Mouse (Mus musculus) right cerebral cortex, postnatal 14 days (tissue): ENCODE results near the gene Pdxp.
A peak's percentile ranks its signal among the peaks of the same experiment; 100 is the strongest.

Source experiments
- DNase-seq: peaks from one replicate; pipeline ENCODE4 v3.0.0; 2022

The Pdxp gene

DNA sequence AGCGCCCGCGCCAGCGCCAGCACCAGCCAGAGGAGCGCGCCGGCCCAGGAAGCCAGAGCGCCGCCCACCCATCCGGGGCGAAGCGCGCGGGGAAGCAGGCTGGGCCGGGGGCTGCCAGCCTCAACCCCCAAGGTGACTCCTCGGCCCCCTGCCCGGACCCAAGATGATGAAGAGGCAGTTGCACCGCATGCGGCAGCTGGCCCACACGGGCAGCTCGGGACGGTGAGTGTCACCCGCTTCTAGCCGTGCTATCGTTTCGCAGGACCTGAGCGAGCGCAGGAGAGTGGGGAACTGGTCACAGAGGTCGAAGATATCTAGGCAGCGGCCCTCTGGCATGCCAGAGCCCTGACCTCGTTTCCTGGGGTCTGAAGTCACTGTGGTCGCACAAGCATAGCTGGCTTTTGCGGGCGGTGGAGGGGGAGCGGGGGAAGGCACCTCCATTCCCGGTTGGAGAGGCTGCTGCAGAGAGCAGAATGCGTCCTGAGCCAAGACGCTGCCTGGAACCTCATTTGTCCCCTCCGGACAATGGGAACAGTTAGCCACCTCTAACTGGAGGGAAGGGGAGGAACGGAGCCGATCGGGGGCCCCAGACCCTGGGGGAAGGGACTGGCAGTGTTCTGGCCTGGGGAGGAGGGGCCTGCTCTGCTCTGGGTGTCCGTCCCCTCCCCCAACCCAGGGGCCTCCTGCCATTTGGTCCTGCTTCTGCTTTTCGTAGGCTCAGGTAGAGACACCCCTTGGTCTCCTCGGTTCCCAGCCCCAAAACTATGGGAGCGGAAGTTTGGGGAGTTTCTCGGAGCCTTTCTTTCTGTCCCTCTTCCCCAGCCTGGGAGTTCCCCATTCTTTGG, 13.8 kb upstream of the Pdxp start, which contains the start of gene Sh3bp1:
Gene Sh3bp1, plus strand, starts transcription at position 29 of the 845 bp plus-strand sequence.
- peak; percentile 68 for DNase-seq

DNA sequence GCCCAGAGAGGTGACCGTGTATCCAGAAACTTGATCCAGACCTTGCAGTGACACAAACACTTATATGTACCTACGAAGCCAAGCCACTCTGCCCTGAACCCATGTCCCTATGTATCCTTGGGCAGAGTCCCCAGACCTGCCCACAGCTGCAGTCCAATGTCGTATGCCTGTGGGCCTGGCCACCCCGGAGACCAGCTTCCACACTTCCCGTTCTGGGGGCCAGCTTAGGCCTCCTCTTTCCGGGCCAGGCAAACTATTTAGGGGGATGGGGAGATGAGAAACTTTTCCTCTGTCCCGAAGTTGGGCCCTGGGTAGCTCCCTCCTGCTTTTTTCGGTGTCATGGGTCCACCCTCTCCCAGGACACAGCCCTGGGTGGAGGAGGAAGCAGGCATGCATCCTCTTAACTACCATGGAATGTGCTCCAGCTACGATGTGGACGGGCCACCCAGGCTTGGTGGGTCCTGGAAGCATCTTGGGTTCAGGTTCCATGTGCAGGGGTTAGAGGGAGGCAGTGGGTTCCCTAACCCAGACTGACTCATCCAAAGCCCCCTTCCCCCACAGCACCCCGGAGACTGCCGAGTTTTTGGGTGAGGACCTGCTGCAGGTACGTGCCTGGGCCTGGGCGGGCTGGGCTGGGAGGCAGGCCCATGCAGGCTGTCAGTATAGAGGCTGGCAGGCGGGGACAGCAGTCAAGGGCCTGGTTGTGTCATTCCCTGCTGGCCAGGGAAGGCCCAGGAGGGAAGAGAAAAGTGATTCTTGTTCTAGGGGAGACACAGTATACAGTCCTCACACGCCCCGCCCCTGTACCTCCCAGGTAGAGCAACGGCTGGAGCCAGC, 12.9 kb upstream of the Pdxp start:
- no peak for DNase-seq

DNA sequence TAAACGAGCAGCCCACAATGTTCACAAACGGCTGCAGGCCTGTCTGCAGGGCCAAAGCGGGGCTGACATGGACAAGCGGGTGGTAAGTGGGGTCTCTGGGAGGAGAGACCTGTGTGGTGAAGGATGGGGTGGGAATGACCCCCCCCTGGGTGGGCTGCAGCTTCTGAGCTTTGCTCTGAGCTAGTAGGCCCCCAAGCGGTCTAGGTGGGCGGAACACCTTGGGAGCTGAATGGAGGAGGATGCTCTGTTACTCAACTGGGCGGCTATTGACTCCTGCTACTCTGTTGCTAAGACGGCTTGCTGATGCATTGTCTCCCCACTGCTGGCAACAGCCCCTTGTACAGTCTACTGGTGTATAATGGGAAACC, 12.3 kb upstream of the Pdxp start:
- no peak for DNase-seq

DNA sequence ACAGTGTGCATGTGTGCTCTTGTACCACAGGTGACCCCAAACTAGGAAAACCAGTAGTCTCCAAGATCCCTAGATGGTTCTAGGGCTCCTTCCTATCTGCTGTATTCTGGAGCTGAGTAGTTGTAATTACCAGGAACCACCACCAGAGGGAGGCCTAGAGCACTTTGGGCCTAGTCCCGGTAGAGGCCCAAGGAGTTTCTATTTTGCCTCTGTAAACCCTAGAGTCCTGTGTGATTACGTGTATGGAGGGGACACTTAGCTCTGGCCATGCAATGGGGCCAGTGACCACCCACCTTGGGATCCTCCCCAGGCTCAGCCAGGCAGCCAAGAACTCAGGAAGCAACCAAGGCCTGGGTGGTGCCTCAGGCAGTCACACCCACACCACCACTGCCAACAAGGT, 10.5 kb upstream of the Pdxp start:
- peak; percentile 75 for DNase-seq

DNA sequence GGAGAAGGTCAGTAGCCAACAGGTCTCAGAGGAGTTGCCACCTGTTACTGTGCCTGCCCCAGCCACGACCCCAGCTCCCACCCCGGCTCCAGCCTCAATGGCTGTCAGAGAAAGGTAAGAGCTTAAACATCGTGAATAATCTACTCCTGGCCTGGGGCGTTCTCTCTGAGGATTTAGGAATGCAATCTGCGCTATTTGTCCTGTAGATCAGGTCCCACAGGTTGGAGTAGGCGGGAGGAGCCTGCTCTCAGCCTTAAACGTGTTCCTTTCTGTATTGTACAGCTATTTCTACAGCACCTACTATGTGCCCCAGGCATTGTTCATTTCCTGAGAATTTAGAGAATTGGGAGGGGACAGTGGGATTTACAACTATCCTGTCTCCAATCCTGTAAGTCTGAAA, 5.3 kb upstream of the Pdxp start:
- no peak for DNase-seq

DNA sequence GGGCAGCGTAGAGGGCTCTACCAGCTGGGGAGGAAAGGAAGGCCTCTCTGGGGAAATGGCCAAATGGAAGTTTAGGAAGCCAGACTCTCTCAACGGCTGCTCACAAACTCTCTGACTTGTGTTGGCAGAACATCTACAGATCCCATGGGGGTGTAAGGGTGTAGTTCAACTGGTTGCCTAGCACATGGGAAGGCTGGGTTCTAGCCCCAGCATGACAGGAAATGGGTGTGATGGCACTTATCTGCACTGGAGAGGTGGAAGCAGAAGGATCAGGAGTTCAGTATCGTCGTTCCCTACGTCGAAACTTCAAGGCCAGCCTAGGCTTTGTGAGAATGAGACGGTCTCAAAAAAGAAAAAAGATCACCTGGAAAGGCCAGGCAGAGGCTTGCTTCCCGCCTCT, 4.7 kb upstream of the Pdxp start:
- DNase-seq, result no peak

DNA sequence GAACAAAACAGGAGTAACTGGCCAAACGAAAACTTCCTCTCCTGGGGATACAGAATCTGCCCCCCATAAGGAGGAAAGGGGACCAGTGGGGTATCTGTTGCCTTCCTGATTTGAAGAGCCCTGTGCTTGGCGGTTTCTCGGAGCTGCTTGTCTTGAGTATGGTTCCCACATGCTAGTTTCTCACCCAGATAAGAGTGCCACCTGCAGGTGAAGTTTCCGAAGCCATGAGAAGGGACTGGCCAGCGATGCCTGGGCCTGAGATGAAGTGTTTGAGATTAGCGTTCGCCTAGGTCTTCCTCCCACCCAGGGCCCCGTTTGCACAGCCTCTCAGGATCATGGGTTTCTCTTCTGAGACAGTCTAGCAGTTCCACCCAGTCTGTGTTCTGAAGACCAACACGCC, 1.7 kb upstream of the Pdxp start:
- peak; percentile 60 for DNase-seq

DNA sequence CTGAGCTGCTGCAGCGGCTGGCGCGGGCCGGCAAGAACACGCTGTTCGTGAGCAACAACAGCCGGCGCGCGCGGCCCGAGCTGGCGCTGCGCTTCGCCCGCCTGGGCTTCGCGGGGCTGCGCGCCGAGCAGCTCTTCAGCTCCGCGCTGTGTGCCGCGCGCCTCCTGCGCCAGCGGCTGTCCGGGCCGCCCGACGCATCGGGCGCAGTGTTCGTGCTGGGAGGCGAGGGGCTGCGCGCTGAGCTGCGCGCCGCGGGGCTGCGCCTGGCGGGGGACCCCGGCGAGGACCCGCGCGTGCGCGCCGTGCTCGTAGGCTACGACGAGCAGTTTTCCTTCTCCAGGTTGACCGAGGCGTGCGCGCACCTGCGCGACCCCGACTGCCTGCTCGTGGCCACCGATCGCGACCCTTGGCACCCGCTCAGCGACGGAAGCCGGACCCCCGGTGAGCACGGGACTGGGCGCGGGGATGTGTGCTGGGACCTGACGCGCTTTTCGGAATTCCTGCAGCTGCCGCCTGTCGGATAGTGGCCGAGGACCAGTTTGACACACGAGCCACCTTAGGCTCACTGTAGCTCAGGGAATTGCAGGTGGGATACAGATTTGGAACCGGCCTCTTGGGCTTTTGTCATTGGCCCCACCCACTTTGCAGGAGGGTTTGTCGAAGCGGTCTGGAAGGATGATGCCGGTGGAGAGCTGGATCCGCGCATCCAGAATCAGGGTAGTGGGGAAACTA, 538 bp downstream of the Pdxp start:
- DNase-seq, result peak; percentile 67

DNA sequence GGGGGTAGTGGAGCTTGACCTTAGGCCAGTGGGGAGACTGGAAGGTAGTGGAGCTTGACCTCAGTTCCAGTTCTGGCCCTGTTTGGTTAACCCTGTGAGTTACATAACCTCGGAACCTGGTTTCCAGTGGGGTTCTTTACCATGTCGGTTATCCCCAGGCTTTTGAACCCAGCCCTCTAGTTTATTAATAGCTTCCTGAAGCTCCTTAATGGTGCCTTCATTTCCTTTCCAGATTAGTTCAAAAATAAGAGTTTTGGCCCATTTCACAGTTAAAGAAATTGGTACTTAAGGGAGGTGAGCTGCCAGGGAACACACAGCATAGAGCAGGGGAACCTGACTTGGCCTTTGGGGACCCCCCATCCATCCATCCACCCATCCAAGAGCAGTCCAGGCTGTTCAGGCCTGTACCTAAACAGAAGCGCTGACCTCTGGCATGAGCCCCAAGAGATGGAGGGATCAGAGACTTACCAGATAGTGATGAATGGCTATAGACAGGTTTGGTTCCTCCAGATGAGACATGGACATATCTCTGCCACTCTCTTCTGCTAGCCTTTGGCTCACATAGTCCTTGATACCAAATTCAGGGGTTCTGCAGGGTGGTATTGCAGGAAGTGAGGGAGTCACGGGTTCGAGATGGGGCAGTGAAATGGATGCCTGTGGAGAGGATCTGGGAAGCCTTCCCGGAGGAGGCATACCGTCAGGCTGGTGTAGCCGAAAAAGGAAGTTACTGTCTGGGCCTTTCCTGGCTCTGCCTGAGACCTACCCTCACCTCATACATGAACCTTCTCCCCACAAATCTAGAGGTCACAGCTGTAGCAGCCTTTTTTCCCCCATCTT, 1.3 kb downstream of the Pdxp start:
- DNase-seq, result no peak

DNA sequence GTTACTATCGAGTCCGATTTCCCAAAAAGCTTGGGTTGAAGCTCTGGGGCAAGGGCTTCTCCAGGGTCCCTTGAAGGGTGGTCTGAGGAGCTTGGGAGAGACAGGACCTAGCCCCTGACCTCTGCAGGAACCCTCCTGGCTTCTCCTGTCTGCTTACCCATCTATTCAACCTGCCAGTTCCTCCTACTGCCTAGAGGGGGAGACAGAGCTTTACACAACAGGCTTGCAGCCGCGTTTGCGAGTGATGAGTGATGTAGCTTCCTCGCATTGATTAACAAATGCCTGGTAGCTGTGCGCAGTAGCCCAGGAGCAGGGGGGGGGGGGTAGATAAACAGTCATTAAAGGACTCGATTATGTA, 1.9 kb downstream of the Pdxp start:
- peak; percentile 63 for DNase-seq

DNA sequence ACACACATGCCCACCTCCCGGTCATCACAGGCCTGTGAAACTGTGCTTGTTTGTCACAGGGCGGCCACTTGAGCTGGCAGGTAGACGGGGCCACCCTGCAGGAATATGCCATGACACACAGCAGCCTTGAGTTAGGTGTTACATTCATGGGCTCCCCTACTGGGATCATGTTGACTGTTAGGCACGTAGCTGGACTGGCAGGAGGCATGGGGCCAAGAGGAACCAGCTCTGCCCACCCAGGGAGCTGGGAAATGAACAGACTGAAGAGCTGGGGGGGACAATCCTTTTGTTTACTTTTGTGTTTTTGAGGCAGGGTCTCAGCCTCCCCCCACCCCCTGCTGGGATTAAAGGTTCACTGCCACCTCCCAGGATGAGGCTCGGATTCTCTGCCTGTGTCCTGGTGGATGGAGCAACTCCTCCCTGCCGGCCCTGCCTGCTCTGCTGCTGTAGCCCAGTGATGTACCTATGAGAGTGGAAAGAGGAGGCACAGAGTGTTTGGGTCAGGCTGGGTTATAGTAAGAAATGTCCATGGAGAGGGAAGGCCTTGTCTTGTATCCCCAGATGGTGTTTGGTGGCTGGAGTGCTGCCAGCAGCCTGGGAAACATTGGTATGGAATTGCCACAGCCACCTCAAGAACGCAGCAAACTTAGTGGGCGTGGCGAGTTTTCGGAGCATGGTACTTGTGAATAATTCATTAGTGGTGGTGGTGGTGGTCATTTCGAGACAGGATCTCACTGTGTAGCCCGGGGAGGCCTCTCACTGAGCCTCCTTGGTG, 2.5 kb downstream of the Pdxp start:
- peak; percentile 62 for DNase-seq

DNA sequence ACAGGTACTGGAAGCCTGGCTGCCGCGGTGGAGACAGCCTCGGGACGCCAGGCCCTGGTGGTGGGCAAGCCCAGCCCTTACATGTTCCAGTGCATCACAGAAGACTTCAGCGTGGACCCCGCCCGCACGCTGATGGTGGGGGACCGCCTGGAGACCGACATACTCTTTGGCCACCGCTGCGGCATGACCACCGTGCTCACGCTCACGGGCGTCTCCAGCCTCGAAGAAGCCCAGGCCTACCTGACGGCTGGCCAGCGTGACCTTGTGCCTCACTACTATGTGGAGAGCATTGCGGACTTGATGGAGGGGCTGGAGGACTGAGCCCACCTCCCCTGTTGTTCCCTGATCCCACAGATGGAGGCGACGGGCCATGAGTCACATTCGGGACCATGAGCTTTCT, 4.4 kb downstream of the Pdxp start:
- DNase-seq, result no peak

DNA sequence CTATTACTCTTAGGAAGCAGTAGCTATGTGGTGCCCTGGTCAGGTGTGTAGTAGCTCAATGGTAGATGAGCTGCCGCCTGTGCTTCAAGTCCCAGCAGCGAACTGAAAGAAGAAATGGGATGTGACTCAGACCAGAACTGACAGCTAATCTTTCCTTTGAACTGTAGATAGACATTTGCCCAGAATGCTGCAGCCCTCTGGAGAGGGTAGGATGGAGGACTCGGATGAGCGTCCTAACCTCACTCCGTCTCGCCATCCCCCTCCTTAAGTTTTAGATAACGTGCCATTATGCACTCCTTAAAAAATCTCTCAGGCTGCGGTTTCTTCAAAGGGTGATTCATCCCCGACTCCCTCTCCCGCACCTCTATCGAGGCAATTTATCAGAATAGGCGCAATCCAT, 6.2 kb downstream of the Pdxp start:
- no peak for DNase-seq

DNA sequence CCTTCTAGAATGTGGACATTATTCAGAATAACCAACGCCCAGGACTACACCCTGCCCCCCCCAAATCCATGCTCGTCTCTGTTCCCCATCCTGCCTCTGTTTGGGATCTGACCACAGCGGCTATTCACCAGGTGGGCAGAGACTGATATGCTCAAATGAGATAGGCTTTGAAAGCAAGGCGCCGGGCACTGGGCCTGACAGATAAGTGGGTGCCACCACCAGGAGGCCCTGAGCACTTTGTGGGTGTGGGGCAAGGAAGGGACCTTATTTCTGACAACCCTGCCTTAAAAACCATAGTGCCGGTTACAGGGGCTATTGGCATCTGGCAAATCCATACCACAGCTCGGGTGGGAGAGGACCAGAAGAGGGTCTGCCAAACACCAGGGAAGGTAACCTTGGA, 9.0 kb downstream of the Pdxp start:
- no peak for DNase-seq

DNA sequence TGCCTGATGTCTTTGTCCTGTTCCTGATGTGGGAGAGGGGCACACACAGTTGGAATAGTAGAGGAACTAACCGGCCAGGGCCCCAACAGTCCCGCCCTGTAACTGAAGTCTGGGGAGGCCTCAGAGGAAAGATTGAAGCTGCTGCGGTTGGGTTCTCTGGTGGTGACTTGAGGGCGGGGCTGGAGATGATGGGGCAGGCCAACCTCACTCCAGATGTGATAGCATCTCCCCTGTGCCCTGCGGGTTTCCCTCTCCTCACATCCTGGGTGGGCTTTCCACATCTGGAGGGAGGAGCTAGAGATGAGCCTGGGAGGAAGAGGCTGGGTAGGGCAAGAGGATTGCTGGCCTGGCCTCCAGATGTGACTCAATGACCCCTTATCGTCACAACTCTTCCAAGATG, 9.9 kb downstream of the Pdxp start:
- DNase-seq, result no peak

DNA sequence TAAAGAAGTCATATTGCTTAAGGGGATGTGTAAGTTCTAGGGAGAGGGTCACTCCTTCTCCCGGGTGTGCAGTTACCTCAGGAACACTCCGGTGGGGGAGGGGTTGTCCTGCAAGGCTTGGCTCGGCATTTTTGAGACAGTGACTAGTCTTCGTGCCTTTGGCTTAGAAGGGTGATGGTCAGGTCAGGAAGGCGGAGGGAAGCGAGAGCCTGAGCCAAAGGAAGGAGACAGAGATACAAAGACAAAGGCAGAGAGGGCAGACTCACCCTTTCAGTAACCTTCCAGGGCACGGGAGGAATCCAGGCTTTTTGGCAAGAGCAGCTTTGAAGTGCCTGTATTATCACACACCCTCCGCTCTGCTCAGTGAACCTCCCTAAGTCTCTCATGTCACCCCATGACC, 11.4 kb downstream of the Pdxp start:
- DNase-seq, result no peak

DNA sequence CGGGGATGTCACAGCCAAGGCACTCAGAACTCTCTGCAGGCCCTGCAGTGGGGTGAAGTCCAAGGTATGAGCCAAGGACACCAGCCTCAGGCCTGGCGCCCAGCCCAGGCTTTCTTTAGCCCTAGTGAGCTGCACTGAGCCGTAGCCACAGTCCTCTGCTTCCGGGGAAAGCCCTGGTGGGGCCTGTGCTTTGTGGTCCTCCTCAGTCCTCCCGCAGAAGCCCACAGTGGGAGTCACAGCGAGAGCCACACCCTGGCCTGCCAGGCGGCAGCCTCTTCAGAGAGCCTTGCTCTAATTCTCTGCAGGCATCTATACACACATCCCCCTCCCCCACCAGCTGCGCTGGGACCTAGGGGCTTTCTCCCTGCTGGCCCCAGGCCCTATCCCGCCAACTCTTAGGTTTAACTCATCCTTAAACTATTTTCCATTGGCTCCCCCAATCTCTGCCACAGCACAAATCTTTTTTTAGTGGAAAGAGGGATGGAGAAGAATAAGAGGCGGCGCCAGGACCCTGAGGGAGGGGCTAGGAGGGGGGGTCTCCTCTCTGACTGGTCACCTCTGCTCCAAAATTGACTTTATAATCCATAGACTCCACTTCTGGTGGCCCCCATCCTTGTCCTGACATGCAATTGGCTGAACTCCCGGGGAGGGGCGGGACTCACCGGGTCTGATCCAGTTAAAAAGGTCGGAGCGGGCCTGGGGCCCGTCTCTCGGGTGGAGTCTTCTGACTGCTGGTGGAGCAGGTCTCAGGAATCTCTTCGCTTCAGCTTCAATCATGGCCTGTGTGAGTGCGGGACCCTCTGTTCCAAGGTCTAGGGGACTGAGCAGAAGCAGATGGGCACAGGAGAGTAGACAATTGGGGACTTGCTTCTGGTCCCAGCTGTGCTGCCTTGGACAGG, 12.6 kb downstream of the Pdxp start, which contains the start of gene Lgals1:
Gene Lgals1, plus strand, starts transcription at position 705 of the 899 bp plus-strand sequence.
- peak; percentile 60 for DNase-seq

DNA sequence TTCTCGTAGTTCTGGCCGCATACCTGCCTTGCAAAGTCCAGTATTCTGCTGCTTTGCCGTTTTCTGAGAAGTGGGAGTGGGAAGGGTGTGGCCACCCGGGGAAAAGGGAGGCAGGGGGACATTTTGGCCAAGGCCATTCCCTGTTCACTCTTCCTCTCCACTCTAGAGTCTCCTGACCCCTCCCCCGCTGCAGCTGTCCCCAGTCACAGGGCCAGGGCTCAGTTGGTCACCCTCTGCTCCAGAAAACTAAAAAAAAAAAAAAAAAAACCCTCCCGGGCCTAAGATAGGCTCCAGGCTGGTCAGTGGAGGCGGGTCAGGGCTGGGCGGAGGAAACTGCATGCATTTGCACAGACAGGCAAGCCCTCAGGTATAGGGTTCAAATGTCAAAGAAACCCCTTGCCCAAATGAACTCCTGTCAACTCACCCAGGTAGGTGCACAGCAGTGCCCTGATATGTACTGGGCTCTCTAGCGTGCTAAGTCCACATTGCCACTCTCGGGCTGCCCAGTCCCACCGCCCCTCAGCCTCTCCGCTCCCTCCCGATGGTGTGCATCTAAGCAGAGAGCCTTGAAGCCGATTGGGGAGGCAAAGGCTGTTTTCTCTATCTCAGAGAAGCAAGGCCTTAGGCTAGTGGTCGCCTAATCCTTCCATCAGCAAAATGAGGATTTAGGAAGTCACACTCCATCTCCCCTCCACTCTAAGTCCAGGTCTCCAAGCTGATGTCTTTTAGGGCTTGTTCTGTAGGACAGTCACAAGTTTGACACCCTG, 13.5 kb downstream of the Pdxp start:
- peak; percentile 9 for DNase-seq

DNA sequence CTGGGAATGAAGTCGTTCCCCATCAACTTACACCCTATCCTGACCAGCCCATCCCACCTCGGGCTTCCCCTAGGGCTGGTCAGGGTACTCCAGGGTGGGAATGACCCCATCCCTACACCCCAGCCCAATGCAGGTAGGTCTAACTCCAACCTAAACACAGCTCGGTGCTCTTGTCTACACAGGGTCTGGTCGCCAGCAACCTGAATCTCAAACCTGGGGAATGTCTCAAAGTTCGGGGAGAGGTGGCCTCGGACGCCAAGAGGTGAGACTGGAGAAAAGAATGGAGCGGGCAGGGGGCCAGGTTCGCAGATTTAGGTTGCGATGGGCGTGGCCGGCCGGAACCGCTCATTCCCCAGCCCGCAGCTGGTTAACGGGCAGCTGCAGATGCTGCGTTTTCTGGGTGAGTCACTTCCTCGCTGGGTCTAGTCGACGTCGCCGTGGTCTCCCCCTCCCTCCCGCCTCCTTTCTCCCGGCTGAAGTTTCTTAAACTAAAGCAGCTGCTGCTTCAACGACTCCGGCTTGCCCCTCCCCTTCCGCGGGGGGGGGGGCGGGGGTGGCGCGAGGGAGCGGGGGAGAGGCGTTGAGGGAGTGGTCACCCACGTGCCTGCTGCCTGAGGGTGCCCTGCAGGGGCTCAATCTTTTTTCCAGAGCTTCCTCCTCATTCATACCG, 14.2 kb downstream of the Pdxp start:
- peak; percentile 61 for DNase-seq
